Mouse (Mus musculus): ENCODE data around the gene D8Ertd738e. TPM values are rescaled to one million over a fixed set of nuclear protein-coding genes. Genes with fewer than 3 reads are reported as not detected.

D8Ertd738e gene
- total RNA-seq, 2 experiments from 2014 or later, result 140 to 152 TPM

- DNase-seq (ENCODE audit: extremely low spot score in 1 of 2, low spot score in 1 of 2), result peak; percentile 98 to 99
Measured at GRCm38 (mm10) chr8:84236998-84237473, 12.5 kb downstream of the D8Ertd738e start, which contains the start of gene Zswim4. Zswim4 (minus strand) TSS chr8:84237055.

- no peak for DNase-seq (ENCODE audit: extremely low spot score in 1 of 2, low spot score in 1 of 2)
Measured at GRCm38 (mm10) chr8:84236410-84236997, 13.0 kb downstream of the D8Ertd738e start.

GRCm38 (mm10) chr8:84235746-84236409, 13.6 kb downstream of the D8Ertd738e start:
- DNase-seq (ENCODE audit: extremely low spot score in 1 of 2, low spot score in 1 of 2), result no peak

- no peak for DNase-seq (ENCODE audit: extremely low spot score in 1 of 2, low spot score in 1 of 2)
Measured at GRCm38 (mm10) chr8:84233055-84233454, 16.5 kb downstream of the D8Ertd738e start.

GRCm38 (mm10) chr8:84230735-84231134, 18.8 kb downstream of the D8Ertd738e start:
- DNase-seq (ENCODE audit: extremely low spot score in 1 of 2, low spot score in 1 of 2), result no peak

GRCm38 (mm10) chr8:84223322-84224029, 26.0 kb downstream of the D8Ertd738e start:
- DNase-seq (ENCODE audit: extremely low spot score in 1 of 2, low spot score in 1 of 2), result peak in 1 of 2 experiments; percentile 34

GRCm38 (mm10) chr8:84222566-84223165, 26.9 kb downstream of the D8Ertd738e start:
- peak in 1 of 2 experiments; percentile 29 for DNase-seq (ENCODE audit: extremely low spot score in 1 of 2, low spot score in 1 of 2)

GRCm38 (mm10) chr8:84220105-84220504, 29.4 kb downstream of the D8Ertd738e start:
- DNase-seq (ENCODE audit: extremely low spot score in 1 of 2, low spot score in 1 of 2), result no peak

- no peak for DNase-seq (ENCODE audit: extremely low spot score in 1 of 2, low spot score in 1 of 2)
Measured at GRCm38 (mm10) chr8:84218143-84218542, 31.4 kb downstream of the D8Ertd738e start.

- DNase-seq (ENCODE audit: extremely low spot score in 1 of 2, low spot score in 1 of 2), result no peak
Measured at GRCm38 (mm10) chr8:84217206-84217605, 32.3 kb downstream of the D8Ertd738e start.

GRCm38 (mm10) chr8:84213277-84213676, 36.2 kb downstream of the D8Ertd738e start:
- no peak for DNase-seq (ENCODE audit: extremely low spot score in 1 of 2, low spot score in 1 of 2)

- DNase-seq (ENCODE audit: extremely low spot score in 1 of 2, low spot score in 1 of 2), result no peak
Measured at GRCm38 (mm10) chr8:84211881-84212563, 37.5 kb downstream of the D8Ertd738e start.

- DNase-seq (ENCODE audit: extremely low spot score in 1 of 2, low spot score in 1 of 2), result no peak
Measured at GRCm38 (mm10) chr8:84211202-84211601, 38.3 kb downstream of the D8Ertd738e start.

GRCm38 (mm10) chr8:84210167-84210791, 39.2 kb downstream of the D8Ertd738e start:
- peak; percentile 83 to 89 for DNase-seq (ENCODE audit: extremely low spot score in 1 of 2, low spot score in 1 of 2)

GRCm38 (mm10) chr8:84208381-84209380, 40.8 kb downstream of the D8Ertd738e start:
- DNase-seq (ENCODE audit: extremely low spot score in 1 of 2, low spot score in 1 of 2), result no peak

GRCm38 (mm10) chr8:84207811-84208210, 41.7 kb downstream of the D8Ertd738e start:
- DNase-seq (ENCODE audit: extremely low spot score in 1 of 2, low spot score in 1 of 2), result no peak

GRCm38 (mm10) chr8:84206666-84207065, 42.9 kb downstream of the D8Ertd738e start:
- no peak for DNase-seq (ENCODE audit: extremely low spot score in 1 of 2, low spot score in 1 of 2)

GRCm38 (mm10) chr8:84205073-84205472, 44.4 kb downstream of the D8Ertd738e start:
- DNase-seq (ENCODE audit: extremely low spot score in 1 of 2, low spot score in 1 of 2), result no peak
